Mouse (Mus musculus) embryonic facial prominence, embryonic 12.5 days (tissue): ENCODE measurements at regions not wholly inside any gene's neighbourhood (a gene's known extent, or its start where the extent isn't known, plus 50 kb on each side); places are given as distances from the start of the nearest gene placed in this dataset.

Experiments
- ATAC-seq: fragments of 200-750 bp; cut with Nextera tagmentation; 2 replicates; pipeline ENCODE4 v1.8.0; 2017; ENCODE audit not compliant: insufficient number of reproducible peaks, insufficient read depth, low FRiP score, low TSS enrichment
- H3K27ac ChIP-seq: fragments of 300-500 bp; sonication (generic); 2 replicates; pipeline ENCODE4 v1.5.1; 2016; ENCODE audit warnings: mild to moderate bottlenecking
- H3K27me3 ChIP-seq: fragments of 300-500 bp; sonication (generic); 2 replicates; pipeline ENCODE4 v1.6.1; 2016; ENCODE audit warnings: mild to moderate bottlenecking, moderate library complexity
- H3K36me3 ChIP-seq: fragments of 300-500 bp; sonication (generic); 2 replicates; pipeline ENCODE4 v1.6.1; 2016; ENCODE audit warnings: mild to moderate bottlenecking
- H3K4me1 ChIP-seq: fragments of 300-500 bp; sonication (generic); 2 replicates; pipeline ENCODE4 v1.6.1; 2016
- H3K4me2 ChIP-seq: fragments of 300-500 bp; sonication (generic); replicated peaks from 2 replicates; pipeline ENCODE4 v1.6.1; 2016; ENCODE audit warnings: mild to moderate bottlenecking, moderate library complexity
- H3K4me3 ChIP-seq: fragments of 300-500 bp; sonication (generic); 2 replicates; pipeline ENCODE4 v1.5.1; 2016; ENCODE audit warnings: mild to moderate bottlenecking
- H3K9ac ChIP-seq: fragments of 300-500 bp; sonication (generic); 2 replicates; pipeline ENCODE4 v1.6.1; 2016; ENCODE audit warnings: mild to moderate bottlenecking, moderate library complexity
- H3K9me3 ChIP-seq: fragments of 300-500 bp; sonication (generic); 2 replicates; pipeline ENCODE4 v1.6.1; 2016; ENCODE audit warnings: mild to moderate bottlenecking, moderate library complexity
- WGBS: fragments of 180-500 bp; shearing (Covaris S2); methylation state at CpG from one replicate; pipeline ENCODE4 v1.1.7; 2016; 5-methylcytosine and 5-hydroxymethylcytosine counted together

- Histone ChIP-seq H3K4me3 (no peak overlapping the region), H3K4me1 (peaks cover 30% of the 10 kb centered on the region), H3K9me3 (no peaks in the 10 kb centered on the region), H3K36me3 (no peaks in the 10 kb centered on the region), H3K9ac (no peak overlapping the region), H3K27me3 (no peaks in the 10 kb centered on the region), H3K27ac (no peak overlapping the region), H3K4me2 (no peak overlapping the region)
- 21% methylated on average over 2 of the region's 2 CpGs for WGBS
- ATAC-seq: peak; percentile 67; the same call in 1 of the 2 replicates
Observed at GRCm38 (mm10) chr11:45136781-45137180, 519.7 kb downstream of the Ebf1 start.

GRCm38 (mm10) chr11:45138351-45138975 lies 521.3 kb downstream of the Ebf1 start:
- Histone ChIP-seq H3K9ac (no peak overlapping the region), H3K27me3 (no peaks in the 10 kb centered on the region), H3K9me3 (no peaks in the 10 kb centered on the region), H3K4me1 (peaks cover 30% of the 10 kb centered on the region), H3K36me3 (no peaks in the 10 kb centered on the region), H3K27ac (0 out of 2 replicates have a peak overlapping the region, but pooled peaks have one; percentile 17), H3K4me2 (no peak overlapping the region), H3K4me3 (no peak overlapping the region)
- no peak for ATAC-seq
- 42% methylated on average over 4 of the region's 4 CpGs for WGBS

- no peak for ATAC-seq
- no peaks in the 10 kb centered on the region for H3K9me3 ChIP-seq
- no peak overlapping the region for H3K4me3 ChIP-seq
- H3K27ac ChIP-seq: no peak overlapping the region
- 76% methylated on average over 1 of the region's 1 CpGs for WGBS
- H3K4me2 ChIP-seq: no peak overlapping the region
- H3K9ac ChIP-seq: no peak overlapping the region
- H3K4me1 ChIP-seq: peaks cover 30% of the 10 kb centered on the region
- H3K36me3 ChIP-seq: no peaks in the 10 kb centered on the region
- H3K27me3 ChIP-seq: no peaks in the 10 kb centered on the region
Observed at GRCm38 (mm10) chr11:45140490-45140889, 523.4 kb downstream of the Ebf1 start.

GRCm38 (mm10) chr11:45154070-45154469 lies 537.0 kb downstream of the Ebf1 start:
- H3K27me3 ChIP-seq: no peaks in the 10 kb centered on the region
- no peaks in the 10 kb centered on the region for H3K4me1 ChIP-seq
- 82% methylated on average over 6 of the region's 6 CpGs for WGBS
- H3K9ac ChIP-seq: no peak overlapping the region
- H3K4me2 ChIP-seq: no peak overlapping the region
- no peaks in the 10 kb centered on the region for H3K36me3 ChIP-seq
- no peak overlapping the region for H3K4me3 ChIP-seq
- no peaks in the 10 kb centered on the region for H3K9me3 ChIP-seq
- ATAC-seq: no peak
- no peak overlapping the region for H3K27ac ChIP-seq

- Histone ChIP-seq H3K27ac (no peak overlapping the region), H3K9me3 (no peaks in the 10 kb centered on the region), H3K36me3 (no peaks in the 10 kb centered on the region), H3K4me3 (no peak overlapping the region), H3K4me2 (no peak overlapping the region), H3K4me1 (no peaks in the 10 kb centered on the region), H3K9ac (no peak overlapping the region), H3K27me3 (no peaks in the 10 kb centered on the region)
- WGBS: 76% methylated on average over 8 of the region's 8 CpGs
- no peak for ATAC-seq
Observed at GRCm38 (mm10) chr11:45154497-45154896, 537.4 kb downstream of the Ebf1 start.

- no peak for ATAC-seq
- no peak overlapping the region for H3K4me3 ChIP-seq
- H3K27me3 ChIP-seq: no peaks in the 10 kb centered on the region
- H3K4me2 ChIP-seq: no peak overlapping the region
- H3K36me3 ChIP-seq: no peaks in the 10 kb centered on the region
- no peaks in the 10 kb centered on the region for H3K4me1 ChIP-seq
- H3K9me3 ChIP-seq: no peaks in the 10 kb centered on the region
- H3K27ac ChIP-seq: no peak overlapping the region
- 76% methylated on average over 1 of the region's 1 CpGs for WGBS
- no peak overlapping the region for H3K9ac ChIP-seq
Observed at GRCm38 (mm10) chr11:45155782-45156181, 538.7 kb downstream of the Ebf1 start.

- no peaks in the 10 kb centered on the region for H3K9me3 ChIP-seq
- ATAC-seq: no peak
- no peak overlapping the region for H3K27ac ChIP-seq
- H3K4me2 ChIP-seq: no peak overlapping the region
- no peak overlapping the region for H3K4me3 ChIP-seq
- no peaks in the 10 kb centered on the region for H3K4me1 ChIP-seq
- no peaks in the 10 kb centered on the region for H3K27me3 ChIP-seq
- H3K9ac ChIP-seq: no peak overlapping the region
- H3K36me3 ChIP-seq: no peaks in the 10 kb centered on the region
- WGBS: 75% methylated on average over 2 of the region's 2 CpGs
Observed at GRCm38 (mm10) chr11:45158282-45158681, 541.2 kb downstream of the Ebf1 start.

- Histone ChIP-seq H3K4me3 (no peak overlapping the region), H3K9ac (no peak overlapping the region), H3K27ac (no peak overlapping the region), H3K4me1 (no peaks in the 10 kb centered on the region), H3K4me2 (no peak overlapping the region), H3K27me3 (no peaks in the 10 kb centered on the region), H3K36me3 (no peaks in the 10 kb centered on the region), H3K9me3 (no peaks in the 10 kb centered on the region)
- ATAC-seq: no peak
- 78% methylated on average over 8 of the region's 8 CpGs for WGBS
Observed at GRCm38 (mm10) chr11:45160871-45161270, 543.8 kb downstream of the Ebf1 start.

- Histone ChIP-seq H3K27me3 (no peaks in the 10 kb centered on the region), H3K4me2 (no peak overlapping the region), H3K27ac (no peak overlapping the region), H3K4me3 (no peak overlapping the region), H3K9me3 (no peaks in the 10 kb centered on the region), H3K9ac (no peak overlapping the region), H3K4me1 (no peaks in the 10 kb centered on the region), H3K36me3 (no peaks in the 10 kb centered on the region)
- 80% methylated on average over 2 of the region's 2 CpGs for WGBS
- ATAC-seq: no peak
Observed at GRCm38 (mm10) chr11:45173546-45173945, 556.4 kb downstream of the Ebf1 start.

GRCm38 (mm10) chr11:45174071-45174470 lies 557.0 kb downstream of the Ebf1 start:
- H3K9ac ChIP-seq: no peak overlapping the region
- H3K4me1 ChIP-seq: no peaks in the 10 kb centered on the region
- H3K9me3 ChIP-seq: no peaks in the 10 kb centered on the region
- ATAC-seq: no peak
- 91% methylated on average over 2 of the region's 2 CpGs for WGBS
- no peaks in the 10 kb centered on the region for H3K36me3 ChIP-seq
- H3K4me3 ChIP-seq: no peak overlapping the region
- no peak overlapping the region for H3K27ac ChIP-seq
- H3K27me3 ChIP-seq: no peaks in the 10 kb centered on the region
- H3K4me2 ChIP-seq: no peak overlapping the region

- ATAC-seq: no peak
- WGBS: 75% methylated on average over 10 of the region's 10 CpGs
- Histone ChIP-seq H3K4me3 (no peak overlapping the region), H3K36me3 (no peaks in the 10 kb centered on the region), H3K4me1 (no peaks in the 10 kb centered on the region), H3K27ac (no peak overlapping the region), H3K9me3 (no peaks in the 10 kb centered on the region), H3K27me3 (no peaks in the 10 kb centered on the region), H3K9ac (no peak overlapping the region), H3K4me2 (no peak overlapping the region)
Observed at GRCm38 (mm10) chr11:45174811-45175798, 558.0 kb downstream of the Ebf1 start.

- Histone ChIP-seq H3K36me3 (no peaks in the 10 kb centered on the region), H3K9me3 (no peaks in the 10 kb centered on the region), H3K4me1 (no peaks in the 10 kb centered on the region), H3K27me3 (no peaks in the 10 kb centered on the region), H3K27ac (no peak overlapping the region), H3K9ac (no peak overlapping the region), H3K4me3 (no peak overlapping the region), H3K4me2 (no peak overlapping the region)
- WGBS: 90% methylated on average over 3 of the region's 3 CpGs
- no peak for ATAC-seq
Observed at GRCm38 (mm10) chr11:45176971-45177370, 559.9 kb downstream of the Ebf1 start.
